Mouse (Mus musculus): ENCODE measurements at regions not wholly inside any gene's neighbourhood (a gene's known extent, or its start where the extent isn't known, plus 50 kb on each side); places are given as distances from the start of the nearest gene placed in this dataset.

GRCm38 (mm10) chr10:81996742-81997536 lies 51.0 kb upstream of the Zfp873 start:
- peak; percentile 50 to 65 for DNase-seq (ENCODE audit: low spot score in 2 of 2)

Data from natural killer cell, adult 2 months (primary cell).